Mouse (Mus musculus): ENCODE results near the gene Zbtb17. TPM values are rescaled to one million over a fixed set of nuclear protein-coding genes. Genes with fewer than 3 reads are reported as not detected.

Zbtb17 gene
- polyA plus RNA-seq, 1 experiment, result 1.9 TPM

DNA sequence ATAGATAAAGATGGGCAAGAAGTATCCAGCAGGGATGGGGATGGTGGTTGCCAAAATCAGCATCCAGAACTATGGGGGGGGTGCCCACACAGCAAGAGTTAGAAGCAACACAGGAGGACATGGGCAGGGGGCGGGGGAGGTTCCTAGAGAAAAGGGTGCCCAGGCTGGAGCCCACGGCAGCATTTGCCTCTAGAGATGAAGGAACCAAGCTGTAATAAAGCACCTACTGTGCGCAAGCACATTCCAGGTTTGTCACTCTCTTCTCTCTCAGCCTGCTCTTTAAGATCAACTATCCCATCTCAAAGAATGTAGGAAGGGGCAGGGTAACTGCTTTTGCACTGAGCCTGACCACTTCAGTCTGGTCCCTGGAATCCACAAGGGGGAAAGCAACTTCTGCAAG is 35.9 kb upstream of the Zbtb17 start:
- TF ChIP-seq GATA1 (IDR thresholded peaks at IDR 0.05; ENCODE audit: low read length), result no peak
- TF ChIP-seq TAL1 (IDR thresholded peaks at IDR 0.05; ENCODE audit: low read length), result no peak
- peaks cover 2% of the 10 kb centered on the region; the same call in 1 of the 2 replicates for H3K9me3 ChIP-seq (ENCODE audit: control insufficient read depth, low read length)
- peaks cover 4% of the 10 kb centered on the region; the same call in 1 of the 2 replicates for H3K27me3 ChIP-seq (ENCODE audit: control insufficient read depth)
- H3K4me1 ChIP-seq (ENCODE audit: control insufficient read depth), result no peaks in the 10 kb centered on the region
- no peaks in the 10 kb centered on the region for H3K36me3 ChIP-seq (ENCODE audit: control insufficient read depth)
- no peak overlapping the region for H3K4me3 ChIP-seq (replicated peaks)

DNA sequence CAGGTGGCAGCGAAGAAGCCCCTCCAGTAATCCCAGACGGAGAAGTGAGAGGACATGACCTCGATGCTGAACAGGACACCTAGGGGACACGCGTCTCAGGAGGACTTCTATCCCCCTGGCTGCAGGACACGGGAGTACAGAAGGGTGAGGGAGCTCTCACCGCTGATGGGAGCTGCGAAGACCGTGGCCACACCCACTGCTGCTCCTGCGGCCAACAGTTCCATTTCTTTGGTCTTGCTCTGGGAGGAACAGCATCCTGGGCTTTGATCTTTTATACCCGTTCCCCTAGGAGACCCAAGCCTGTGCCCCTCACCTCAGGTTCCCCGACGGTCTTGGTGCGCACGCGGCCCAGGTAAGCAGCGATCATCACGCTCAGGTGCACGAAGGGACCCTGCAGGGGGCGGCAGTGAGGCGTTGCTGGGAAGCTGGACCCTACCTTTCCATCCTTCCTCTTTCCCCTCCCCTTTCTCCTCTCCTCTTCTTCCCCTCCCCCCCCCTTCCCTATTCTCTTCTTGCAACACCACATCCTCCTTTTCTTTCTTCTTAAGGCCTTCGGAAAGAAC is 32.9 kb upstream of the Zbtb17 start:
- peaks cover 4% of the 10 kb centered on the region; the same call in 1 of the 2 replicates for H3K27me3 ChIP-seq (ENCODE audit: control insufficient read depth)
- peaks cover 2% of the 10 kb centered on the region; the same call in 1 of the 2 replicates for H3K9me3 ChIP-seq (ENCODE audit: control insufficient read depth, low read length)
- TF ChIP-seq GATA1 (IDR thresholded peaks at IDR 0.05; ENCODE audit: low read length), result no peak
- TF ChIP-seq TAL1 (IDR thresholded peaks at IDR 0.05; ENCODE audit: low read length), result no peak
- H3K4me1 ChIP-seq (ENCODE audit: control insufficient read depth), result no peaks in the 10 kb centered on the region
- H3K36me3 ChIP-seq (ENCODE audit: control insufficient read depth), result no peaks in the 10 kb centered on the region
- no peak overlapping the region for H3K4me3 ChIP-seq (replicated peaks)

DNA sequence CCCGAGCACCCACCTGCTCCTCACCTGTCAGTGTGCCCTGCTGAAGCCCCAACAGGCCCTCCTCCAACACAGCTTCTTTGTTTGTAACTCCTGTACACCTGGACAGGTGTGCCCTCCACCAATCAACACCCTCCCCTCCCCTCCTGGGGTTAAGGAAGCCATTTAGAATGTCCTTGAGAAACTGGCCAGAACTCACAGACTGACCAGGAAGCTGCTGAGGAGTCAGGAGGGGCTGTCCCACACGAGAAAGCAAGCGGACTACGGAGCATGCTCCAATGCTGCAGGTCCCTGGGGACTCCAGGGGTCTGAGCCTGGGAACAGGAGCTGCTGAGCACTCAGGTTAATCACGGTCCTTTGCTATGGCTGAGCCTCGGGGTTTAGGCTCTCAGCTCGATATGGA is 28.5 kb upstream of the Zbtb17 start, which contains the start of gene Clcnkb:
Gene Clcnkb (minus strand): TSS at position 91 of the 400 bp plus-strand sequence.
- no peak within 1 kb of the TSS for H3K4me3 ChIP-seq (replicated peaks)
- TF ChIP-seq GATA1 (IDR thresholded peaks at IDR 0.05; ENCODE audit: low read length) (no peak), TAL1 (IDR thresholded peaks at IDR 0.05; ENCODE audit: low read length) (no peak)
- peaks cover 2% of the 10 kb centered on the region; the same call in 1 of the 2 replicates for H3K9me3 ChIP-seq (ENCODE audit: control insufficient read depth, low read length)
- no peaks in the 10 kb centered on the region for H3K36me3 ChIP-seq (ENCODE audit: control insufficient read depth)
- H3K4me1 ChIP-seq (ENCODE audit: control insufficient read depth), result no peaks in the 10 kb centered on the region
- H3K27me3 ChIP-seq (ENCODE audit: control insufficient read depth), result peaks cover 4% of the 10 kb centered on the region; the same call in 1 of the 2 replicates

DNA sequence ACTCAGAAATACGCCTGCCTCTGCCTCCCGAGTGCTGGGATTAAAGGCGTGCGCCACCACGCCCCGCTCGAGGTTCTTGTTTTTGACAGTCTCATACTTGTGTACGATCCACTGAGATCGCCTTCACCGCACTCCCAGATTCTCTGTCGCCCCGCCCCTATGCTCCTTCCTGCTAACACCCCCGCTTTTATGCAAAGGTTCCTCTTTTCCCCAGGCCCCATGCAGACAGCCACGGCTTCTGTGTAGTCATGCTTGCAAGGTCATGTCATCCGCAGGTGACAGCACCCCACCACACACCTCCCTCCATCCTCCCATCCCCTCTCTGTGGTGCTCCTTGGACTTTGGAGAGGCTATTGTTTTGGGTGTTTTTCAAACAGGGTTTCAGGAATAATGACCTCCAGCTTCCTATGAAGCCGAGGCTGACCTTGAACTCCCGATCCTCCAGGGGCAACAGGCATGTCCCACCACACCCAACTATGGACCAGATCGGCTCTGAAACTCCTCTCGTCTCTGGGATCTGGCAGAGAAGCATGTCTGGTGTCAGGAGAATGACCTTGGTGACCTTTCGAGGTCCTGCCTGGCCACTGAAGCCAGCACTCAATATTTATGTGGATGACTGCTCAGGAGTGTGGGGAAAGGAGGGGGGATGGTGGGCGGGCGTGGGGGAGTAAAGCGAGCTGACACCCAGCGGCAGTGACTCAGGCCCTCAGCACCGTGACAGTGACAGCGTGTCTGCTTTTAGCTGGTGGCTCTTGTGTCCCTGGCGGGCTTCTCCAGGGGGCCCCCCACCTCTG is 24.9 kb upstream of the Zbtb17 start:
- Histone ChIP-seq H3K4me1 (ENCODE audit: control insufficient read depth) (no peaks in the 10 kb centered on the region), H3K4me3 (replicated peaks) (no peak overlapping the region), H3K9me3 (ENCODE audit: control insufficient read depth, low read length) (no peaks in the 10 kb centered on the region), H3K27me3 (ENCODE audit: control insufficient read depth) (no peaks in the 10 kb centered on the region), H3K36me3 (ENCODE audit: control insufficient read depth) (no peaks in the 10 kb centered on the region)
- TF ChIP-seq TAL1 (IDR thresholded peaks at IDR 0.05; ENCODE audit: low read length) (no peak), GATA1 (IDR thresholded peaks at IDR 0.05; ENCODE audit: low read length) (no peak)

DNA sequence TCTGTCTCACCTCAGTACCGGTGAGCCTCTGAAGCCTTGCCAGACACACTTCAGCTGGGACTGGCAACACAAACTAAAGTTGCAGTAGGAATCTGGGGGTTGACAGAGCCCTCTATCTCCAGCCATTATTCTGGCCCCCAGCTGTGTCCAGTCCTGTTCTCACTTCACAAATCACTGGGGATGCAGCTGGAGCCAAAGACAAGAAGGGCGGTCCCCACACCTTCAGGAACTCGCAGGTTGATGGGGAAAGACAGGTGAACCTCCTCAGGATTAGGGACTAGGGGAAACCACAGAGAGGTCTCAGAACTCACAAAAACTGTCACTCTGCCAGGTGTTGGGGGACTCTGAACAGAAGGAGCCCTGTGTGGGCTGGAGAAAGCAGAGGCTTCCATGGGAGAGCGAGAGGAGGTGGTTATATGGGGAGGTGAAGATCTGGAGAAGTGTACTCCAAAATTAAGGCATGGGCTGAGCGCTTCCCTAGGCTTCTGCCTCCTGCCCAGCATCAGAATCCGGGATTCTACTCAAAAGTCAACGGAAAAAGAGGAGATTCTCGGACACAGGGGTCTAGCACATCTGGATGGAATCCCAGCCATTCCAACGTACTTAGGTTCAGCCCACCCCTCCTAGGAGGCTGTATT is 24.1 kb upstream of the Zbtb17 start, which contains the start of gene Hspb7:
Gene Hspb7 (plus strand): TSS at position 588 of the 638 bp plus-strand sequence.
- H3K27me3 ChIP-seq (ENCODE audit: control insufficient read depth), result no peaks in the 10 kb centered on the region
- H3K4me3 ChIP-seq (replicated peaks), result no peak within 1 kb of the TSS
- H3K36me3 ChIP-seq (ENCODE audit: control insufficient read depth), result no peaks in the 10 kb centered on the region
- H3K4me1 ChIP-seq (ENCODE audit: control insufficient read depth), result no peaks in the 10 kb centered on the region
- H3K9me3 ChIP-seq (ENCODE audit: control insufficient read depth, low read length), result no peaks in the 10 kb centered on the region
- no peak for TF ChIP-seq GATA1 (IDR thresholded peaks at IDR 0.05; ENCODE audit: low read length)
- no peak for TF ChIP-seq TAL1 (IDR thresholded peaks at IDR 0.05; ENCODE audit: low read length)

DNA sequence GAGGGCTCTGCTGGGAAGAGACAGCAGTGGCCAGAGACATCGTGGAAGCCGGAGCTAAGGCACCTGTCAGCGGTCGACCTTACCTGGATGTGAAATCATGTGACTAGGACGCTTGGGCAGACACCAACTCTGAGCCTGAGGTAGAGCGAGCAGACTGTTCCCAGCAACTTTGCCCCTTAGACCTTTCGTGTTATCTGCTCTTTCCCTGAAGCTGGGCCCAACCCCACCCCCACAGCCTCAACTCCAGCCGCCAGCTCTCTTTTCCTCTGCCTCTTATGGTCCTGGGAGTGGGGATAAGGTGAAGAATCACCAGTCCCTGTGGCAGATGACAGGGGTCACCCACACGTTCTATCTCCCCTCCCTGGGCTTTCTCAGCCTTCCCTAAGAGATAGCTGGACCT is 23.6 kb upstream of the Zbtb17 start:
- peaks cover 4% of the 10 kb centered on the region for H3K27me3 ChIP-seq (ENCODE audit: control insufficient read depth)
- H3K4me1 ChIP-seq (ENCODE audit: control insufficient read depth), result no peaks in the 10 kb centered on the region
- TF ChIP-seq TAL1 (IDR thresholded peaks at IDR 0.05; ENCODE audit: low read length) (no peak), GATA1 (IDR thresholded peaks at IDR 0.05; ENCODE audit: low read length) (no peak)

DNA sequence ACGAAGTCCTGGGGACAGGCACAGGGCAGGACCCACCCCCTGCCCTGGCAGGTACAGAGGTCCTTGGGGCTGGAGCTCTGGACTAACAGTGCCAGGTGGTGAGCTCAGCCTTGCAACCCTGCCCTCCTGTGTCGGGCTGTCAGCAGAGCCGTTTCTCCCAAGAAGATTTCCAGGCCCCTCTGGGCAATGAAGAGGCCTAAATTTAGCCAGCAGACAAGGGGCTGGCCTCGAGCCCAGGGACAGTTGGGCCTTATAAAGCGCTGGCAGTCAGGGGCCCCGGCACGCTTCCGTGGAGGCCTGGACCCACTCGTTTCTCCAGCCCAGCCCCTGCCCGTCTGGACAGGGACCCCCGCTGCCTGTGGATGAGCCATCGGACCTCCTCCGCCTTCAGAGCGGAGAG is 23.0 kb upstream of the Zbtb17 start:
- H3K36me3 ChIP-seq (ENCODE audit: control insufficient read depth), result no peaks in the 10 kb centered on the region
- H3K27me3 ChIP-seq (ENCODE audit: control insufficient read depth), result peaks cover 5% of the 10 kb centered on the region
- TF ChIP-seq GATA1 (IDR thresholded peaks at IDR 0.05; ENCODE audit: low read length), result no peak
- no peak for TF ChIP-seq TAL1 (IDR thresholded peaks at IDR 0.05; ENCODE audit: low read length)
- no peak overlapping the region for H3K4me3 ChIP-seq (replicated peaks)
- no peaks in the 10 kb centered on the region for H3K9me3 ChIP-seq (ENCODE audit: control insufficient read depth, low read length)
- H3K4me1 ChIP-seq (ENCODE audit: control insufficient read depth), result no peaks in the 10 kb centered on the region

More for the DNA sequence above, 23.6 kb upstream of the Zbtb17 start:
- no peak overlapping the region for H3K4me3 ChIP-seq (replicated peaks)
- H3K9me3 ChIP-seq (ENCODE audit: control insufficient read depth, low read length), result no peaks in the 10 kb centered on the region
- no peaks in the 10 kb centered on the region for H3K36me3 ChIP-seq (ENCODE audit: control insufficient read depth)

DNA sequence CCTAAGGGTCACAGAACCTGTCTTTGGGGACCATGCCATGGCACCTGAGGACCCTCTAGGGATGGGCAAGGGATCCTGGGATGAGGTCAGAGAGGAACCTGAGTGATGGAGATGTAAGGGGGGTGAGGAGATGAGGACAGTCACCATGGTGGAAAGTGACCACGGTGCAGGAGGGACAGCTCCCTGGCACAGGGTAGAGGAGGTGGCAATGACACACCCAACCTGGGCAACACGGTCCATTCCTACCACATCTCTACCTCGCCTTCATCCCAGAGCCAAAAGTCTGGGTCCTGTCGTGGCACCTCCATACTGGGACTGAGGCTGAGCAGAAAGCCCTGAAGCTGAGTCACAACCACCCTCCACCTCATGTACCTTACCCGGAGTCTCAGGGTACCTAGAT is 21.6 kb upstream of the Zbtb17 start:
- H3K4me1 ChIP-seq (ENCODE audit: control insufficient read depth), result no peaks in the 10 kb centered on the region
- no peak for TF ChIP-seq GATA1 (IDR thresholded peaks at IDR 0.05; ENCODE audit: low read length)
- TF ChIP-seq TAL1 (IDR thresholded peaks at IDR 0.05; ENCODE audit: low read length), result no peak
- peaks cover 7% of the 10 kb centered on the region for H3K27me3 ChIP-seq (ENCODE audit: control insufficient read depth)
- no peak overlapping the region for H3K4me3 ChIP-seq (replicated peaks)
- no peaks in the 10 kb centered on the region for H3K9me3 ChIP-seq (ENCODE audit: control insufficient read depth, low read length)
- H3K36me3 ChIP-seq (ENCODE audit: control insufficient read depth), result no peaks in the 10 kb centered on the region

DNA sequence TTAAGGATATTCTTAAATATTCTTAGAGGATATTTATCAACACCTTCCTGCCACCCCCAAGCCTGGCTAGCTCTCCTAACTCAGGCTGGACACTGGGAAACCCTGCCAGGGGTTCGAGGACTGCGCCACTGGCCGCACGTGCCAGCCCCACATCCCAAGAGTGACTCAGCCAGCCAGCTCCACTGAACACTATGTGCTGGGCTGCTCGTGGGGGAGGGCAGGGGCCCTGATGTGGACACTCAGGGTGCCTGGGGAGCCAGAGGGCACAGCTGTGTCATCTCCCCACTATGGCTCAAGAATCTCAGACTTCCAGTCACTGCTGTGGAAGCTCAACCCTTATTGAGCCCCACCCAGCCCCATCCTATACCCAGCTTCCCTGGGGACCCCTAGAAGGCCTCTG is 21.2 kb upstream of the Zbtb17 start:
- Histone ChIP-seq H3K9me3 (ENCODE audit: control insufficient read depth, low read length) (no peaks in the 10 kb centered on the region), H3K4me1 (ENCODE audit: control insufficient read depth) (no peaks in the 10 kb centered on the region), H3K27me3 (ENCODE audit: control insufficient read depth) (peaks cover 7% of the 10 kb centered on the region), H3K36me3 (ENCODE audit: control insufficient read depth) (no peaks in the 10 kb centered on the region), H3K4me3 (replicated peaks) (no peak overlapping the region)
- no peak for TF ChIP-seq GATA1 (IDR thresholded peaks at IDR 0.05; ENCODE audit: low read length)
- TF ChIP-seq TAL1 (IDR thresholded peaks at IDR 0.05; ENCODE audit: low read length), result no peak
